Mouse (Mus musculus) left cerebral cortex, adult 6 months (tissue): ENCODE results near the gene Hsd17b3. TPM values are rescaled to one million over a fixed set of nuclear protein-coding genes. Genes with fewer than 3 reads are reported as not detected.

ENCODE experiments used
- long read RNA-seq, 2 experiments: library from polyadenylated mRNA; unstranded; transcript quantifications; one replicate each; pipeline ENCODE4 v2.0.0; 2019 to 2020
- polyA plus RNA-seq: library from polyadenylated mRNA; unstranded; fragments of <200 nt; fragmentation: Nextera tagmentation; gene quantifications from 2 replicates; pipeline ENCODE4 v1.2.3, GENCODE M21; 2021

The Hsd17b3 gene
- not detected in 2 replicates for polyA plus RNA-seq
- long read RNA-seq, experiment 1: 0 reads
- long read RNA-seq, experiment 2: 0 reads

DNA sequence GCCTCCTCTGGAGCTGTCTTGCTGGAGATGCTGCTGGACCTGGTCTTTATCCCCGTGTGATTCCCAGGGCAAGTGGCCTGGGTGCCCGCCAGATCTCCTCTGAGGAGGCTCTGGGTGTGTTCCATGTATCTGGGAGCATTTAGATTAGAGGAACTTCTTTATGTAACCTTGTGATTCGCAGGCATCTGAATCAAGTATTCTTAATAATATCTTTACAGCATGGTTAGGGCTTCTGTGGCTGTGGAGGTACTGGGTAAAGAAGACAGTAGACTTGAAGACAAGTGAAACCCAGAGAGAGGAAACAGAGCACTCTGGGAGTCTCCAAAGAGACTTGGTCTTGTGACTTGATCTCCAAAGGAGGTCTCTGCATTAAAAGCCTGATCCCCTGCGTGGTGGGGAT is at the start of gene Hsd17b3:
Gene Hsd17b3, minus strand, starts transcription at position 101 of the 400 bp plus-strand sequence.

DNA sequence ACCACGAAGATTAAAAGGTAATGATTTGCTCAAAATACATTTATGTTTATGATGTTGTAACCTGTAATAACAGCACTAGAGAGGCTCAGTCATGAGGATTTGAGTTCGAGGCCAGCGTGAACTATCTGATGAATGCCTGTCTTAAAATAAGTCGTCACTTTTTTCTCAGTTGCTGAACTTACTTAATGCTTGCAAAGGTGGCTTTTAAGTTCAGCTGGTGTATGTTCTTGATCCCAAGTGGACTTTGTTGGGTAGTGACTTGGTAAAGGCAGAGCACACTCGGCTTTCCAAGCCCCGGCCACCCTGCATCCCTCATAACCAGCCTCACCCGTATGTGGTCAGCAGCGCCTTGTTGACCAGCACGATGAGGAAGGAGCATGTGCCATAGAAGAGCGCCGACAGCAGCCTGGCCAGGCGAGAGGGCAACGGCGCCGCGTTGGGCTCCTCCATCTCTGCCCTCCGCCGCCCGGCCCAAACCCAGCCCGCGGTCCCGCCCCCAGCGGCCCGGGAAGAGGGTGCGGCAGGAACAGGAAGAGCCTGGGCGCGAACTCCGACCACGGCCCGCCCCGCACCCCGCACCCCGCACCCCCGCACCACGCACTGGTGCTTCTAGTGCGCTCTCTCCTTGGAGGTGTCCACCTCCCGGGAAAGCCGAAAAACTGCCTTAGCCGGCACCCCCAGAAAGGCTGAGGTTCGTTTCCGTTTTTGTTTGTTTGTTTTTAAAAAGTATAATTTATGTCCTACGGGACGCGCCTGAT is 40.0 kb upstream of the Hsd17b3 start, which contains the start of gene Slc35d2:
Gene Slc35d2, minus strand, starts transcription at position 511 of the 758 bp plus-strand sequence.

Other genes with a start within 250 kb of the Hsd17b3 start
- 0.85 and 1.8 TPM in 2 replicates for gene Slc35d2, start 40.1 kb upstream of the Hsd17b3 start, polyA plus RNA-seq
- 14.8 and 23.7 TPM in 2 replicates for gene Zfp367, start 64.0 kb upstream of the Hsd17b3 start, polyA plus RNA-seq
- 38.8 and 254 TPM in 2 replicates for gene Habp4, start 72.6 kb upstream of the Hsd17b3 start, polyA plus RNA-seq
- 1.4 and 1.5 TPM in 2 replicates for gene Cdc14b, start 186.1 kb upstream of the Hsd17b3 start, polyA plus RNA-seq
- gene Aaed1, start 223.5 kb upstream of the Hsd17b3 start, polyA plus RNA-seq: 23.9 and 24.9 TPM in 2 replicates